Mouse (Mus musculus) olfactory bulb, adult 2 months (tissue): Measurements from ENCODE around the gene Spa17.

ENCODE experiments used
- CTCF ChIP-seq: fragments of 200-500 bp; IDR thresholded peaks from 2 replicates; pipeline ENCODE4 v1.5.1; 2012; ENCODE audit warnings: low read depth, mild to moderate bottlenecking, low read length, moderate library complexity; ENCODE audit not compliant: insufficient read depth
- POLR2A ChIP-seq: fragments of 200-500 bp; IDR thresholded peaks from 2 replicates; pipeline ENCODE4 v1.6.1; 2012; ENCODE audit warnings: mild to moderate bottlenecking, low read depth, low read length, moderate library complexity; ENCODE audit not compliant: insufficient read depth

DNA sequence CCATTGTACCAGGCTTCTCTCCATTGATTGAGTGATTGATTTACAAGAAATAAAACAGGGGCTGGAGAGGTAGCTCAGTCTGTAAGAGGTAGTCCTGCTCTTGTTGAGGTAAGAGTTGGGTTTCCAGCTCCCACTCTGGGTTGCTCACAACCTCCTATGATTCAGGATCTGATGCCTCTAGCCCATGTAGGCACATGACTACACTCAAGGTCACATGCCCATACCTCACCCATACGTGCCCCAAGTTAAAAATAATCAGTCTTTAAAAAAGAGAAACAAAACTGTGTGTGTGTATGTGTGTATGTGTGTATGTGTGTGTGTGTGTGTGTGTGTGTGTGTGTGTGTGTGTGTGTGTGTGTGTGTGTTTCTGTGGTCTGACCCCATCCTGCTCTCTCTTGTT is 18.0 kb downstream of the Spa17 start:
- TF ChIP-seq POLR2A, result no peak
- TF ChIP-seq CTCF, result no peak
